Mouse (Mus musculus): ENCODE data around the gene Fam151a. TPM values are rescaled to one million over a fixed set of nuclear protein-coding genes. Genes with fewer than 3 reads are reported as not detected.
"Not testable (repeated sequence)": the region's sequence is repeated elsewhere in the genome, so short reads cannot be mapped to it uniquely, and the experiment has no call there.

Gene Fam151a
- polyA plus RNA-seq, 1 experiment = not detected

GRCm38 (mm10) chr4:106764166-106764565 lies 30.5 kb downstream of the Fam151a start:
- no peaks in the 10 kb centered on the region for H3K27me3 ChIP-seq (ENCODE audit: control insufficient read depth)
- H3K9me3 ChIP-seq (ENCODE audit: control insufficient read depth, low read length) = no peaks in the 10 kb centered on the region
- peaks cover 46% of the 10 kb centered on the region for H3K36me3 ChIP-seq (ENCODE audit: control insufficient read depth)
- no peak overlapping the region for H3K4me3 ChIP-seq (replicated peaks)
- TF ChIP-seq GATA1 (IDR thresholded peaks at IDR 0.05; ENCODE audit: low read length) = no peak
- no peak for TF ChIP-seq TAL1 (IDR thresholded peaks at IDR 0.05; ENCODE audit: low read length)
- H3K4me1 ChIP-seq (ENCODE audit: control insufficient read depth) = no peaks in the 10 kb centered on the region

GRCm38 (mm10) chr4:106769306-106769705 lies 35.6 kb downstream of the Fam151a start:
- Histone ChIP-seq H3K9me3 (ENCODE audit: control insufficient read depth, low read length) (no peaks in the 10 kb centered on the region), H3K36me3 (ENCODE audit: control insufficient read depth) (peaks cover 35% of the 10 kb centered on the region), H3K4me1 (ENCODE audit: control insufficient read depth) (peaks cover 4% of the 10 kb centered on the region), H3K4me3 (replicated peaks) (no peak overlapping the region), H3K27me3 (ENCODE audit: control insufficient read depth) (peaks cover 2% of the 10 kb centered on the region; the same call in 1 of the 2 replicates)
- TF ChIP-seq GATA1 (IDR thresholded peaks at IDR 0.05; ENCODE audit: low read length) = no peak
- no peak for TF ChIP-seq TAL1 (IDR thresholded peaks at IDR 0.05; ENCODE audit: low read length)

GRCm38 (mm10) chr4:106772558-106772957 lies 38.9 kb downstream of the Fam151a start:
- H3K4me1 ChIP-seq (ENCODE audit: control insufficient read depth) = peaks cover 7% of the 10 kb centered on the region
- peaks cover 34% of the 10 kb centered on the region for H3K36me3 ChIP-seq (ENCODE audit: control insufficient read depth)
- H3K27me3 ChIP-seq (ENCODE audit: control insufficient read depth) = peaks cover 2% of the 10 kb centered on the region; the same call in 1 of the 2 replicates
- H3K4me3 ChIP-seq (replicated peaks) = no peak overlapping the region
- no peaks in the 10 kb centered on the region for H3K9me3 ChIP-seq (ENCODE audit: control insufficient read depth, low read length)
- no peak for TF ChIP-seq TAL1 (IDR thresholded peaks at IDR 0.05; ENCODE audit: low read length)
- no peak for TF ChIP-seq GATA1 (IDR thresholded peaks at IDR 0.05; ENCODE audit: low read length)

GRCm38 (mm10) chr4:106775767-106776166 lies 42.1 kb downstream of the Fam151a start:
- H3K4me3 ChIP-seq (replicated peaks); H3K27me3 ChIP-seq (ENCODE audit: control insufficient read depth); H3K36me3 ChIP-seq (ENCODE audit: control insufficient read depth); H3K9me3 ChIP-seq (ENCODE audit: control insufficient read depth, low read length): not testable (repeated sequence)
- H3K4me1 ChIP-seq (ENCODE audit: control insufficient read depth) = peaks cover 14% of the 10 kb centered on the region

GRCm38 (mm10) chr4:106776998-106777397 lies 43.3 kb downstream of the Fam151a start:
- Histone ChIP-seq H3K4me3 (replicated peaks) (no peak overlapping the region), H3K4me1 (ENCODE audit: control insufficient read depth) (peaks cover 17% of the 10 kb centered on the region), H3K9me3 (ENCODE audit: control insufficient read depth, low read length) (no peaks in the 10 kb centered on the region), H3K36me3 (ENCODE audit: control insufficient read depth) (peaks cover 4% of the 10 kb centered on the region), H3K27me3 (ENCODE audit: control insufficient read depth) (peaks cover 2% of the 10 kb centered on the region; the same call in 1 of the 2 replicates)
- TF ChIP-seq TAL1 (IDR thresholded peaks at IDR 0.05; ENCODE audit: low read length) = no peak
- TF ChIP-seq GATA1 (IDR thresholded peaks at IDR 0.05; ENCODE audit: low read length) = no peak

GRCm38 (mm10) chr4:106778116-106778788 lies 44.6 kb downstream of the Fam151a start:
- peaks cover 17% of the 10 kb centered on the region for H3K4me1 ChIP-seq (ENCODE audit: control insufficient read depth)
- no peaks in the 10 kb centered on the region for H3K27me3 ChIP-seq (ENCODE audit: control insufficient read depth)
- TF ChIP-seq GATA1 (IDR thresholded peaks at IDR 0.05; ENCODE audit: low read length) (no peak), TAL1 (IDR thresholded peaks at IDR 0.05; ENCODE audit: low read length) (no peak)
- H3K4me3 ChIP-seq (replicated peaks) = no peak overlapping the region
- no peaks in the 10 kb centered on the region for H3K9me3 ChIP-seq (ENCODE audit: control insufficient read depth, low read length)
- H3K36me3 ChIP-seq (ENCODE audit: control insufficient read depth) = peaks cover 9% of the 10 kb centered on the region

GRCm38 (mm10) chr4:106780045-106780444 lies 46.4 kb downstream of the Fam151a start:
- Histone ChIP-seq H3K4me3 (replicated peaks) (no peak overlapping the region), H3K4me1 (ENCODE audit: control insufficient read depth) (peaks cover 17% of the 10 kb centered on the region), H3K36me3 (ENCODE audit: control insufficient read depth) (peaks cover 20% of the 10 kb centered on the region), H3K27me3 (ENCODE audit: control insufficient read depth) (no peaks in the 10 kb centered on the region), H3K9me3 (ENCODE audit: control insufficient read depth, low read length) (no peaks in the 10 kb centered on the region)
- TF ChIP-seq TAL1 (IDR thresholded peaks at IDR 0.05; ENCODE audit: low read length) = no peak

- H3K27me3 ChIP-seq (ENCODE audit: control insufficient read depth) = no peaks in the 10 kb centered on the region
- H3K36me3 ChIP-seq (ENCODE audit: control insufficient read depth) = peaks cover 37% of the 10 kb centered on the region
- peaks cover 34% of the 10 kb centered on the region for H3K4me1 ChIP-seq (ENCODE audit: control insufficient read depth)
- no peak overlapping the region for H3K4me3 ChIP-seq (replicated peaks)
- no peaks in the 10 kb centered on the region for H3K9me3 ChIP-seq (ENCODE audit: control insufficient read depth, low read length)
- TF ChIP-seq GATA1 (IDR thresholded peaks at IDR 0.05; ENCODE audit: low read length) = no peak
- no peak for TF ChIP-seq TAL1 (IDR thresholded peaks at IDR 0.05; ENCODE audit: low read length)
These were observed 49.4 kb downstream of the Fam151a start for GRCm38 (mm10) chr4:106783137-106783536.

GRCm38 (mm10) chr4:106784806-106785205 lies 51.1 kb downstream of the Fam151a start:
- Histone ChIP-seq H3K9me3 (ENCODE audit: control insufficient read depth, low read length) (no peaks in the 10 kb centered on the region), H3K4me3 (replicated peaks) (no peak overlapping the region), H3K36me3 (ENCODE audit: control insufficient read depth) (peaks cover 44% of the 10 kb centered on the region), H3K27me3 (ENCODE audit: control insufficient read depth) (no peaks in the 10 kb centered on the region), H3K4me1 (ENCODE audit: control insufficient read depth) (peaks cover 44% of the 10 kb centered on the region)
- TF ChIP-seq GATA1 (IDR thresholded peaks at IDR 0.05; ENCODE audit: low read length) (no peak; the same call in 1 of the 2 replicates), TAL1 (IDR thresholded peaks at IDR 0.05; ENCODE audit: low read length) (no peak)

GRCm38 (mm10) chr4:106785345-106785744 lies 51.7 kb downstream of the Fam151a start:
- H3K4me1 ChIP-seq (ENCODE audit: control insufficient read depth) = peaks cover 46% of the 10 kb centered on the region
- H3K27me3 ChIP-seq (ENCODE audit: control insufficient read depth) = no peaks in the 10 kb centered on the region
- no peak overlapping the region for H3K4me3 ChIP-seq (replicated peaks)
- no peaks in the 10 kb centered on the region for H3K9me3 ChIP-seq (ENCODE audit: control insufficient read depth, low read length)
- TF ChIP-seq GATA1 (IDR thresholded peaks at IDR 0.05; ENCODE audit: low read length) (no peak), TAL1 (IDR thresholded peaks at IDR 0.05; ENCODE audit: low read length) (no peak)
- H3K36me3 ChIP-seq (ENCODE audit: control insufficient read depth) = peaks cover 44% of the 10 kb centered on the region

Measured in erythroblast, embryonic 14.5 days (primary cell).